Mouse (Mus musculus) midbrain, embryonic 13.5 days (tissue): ENCODE results near the gene Pi4ka. TPM values are rescaled to one million over a fixed set of nuclear protein-coding genes. Genes with fewer than 3 reads are reported as not detected.

Experiments
- ATAC-seq: fragments of 200-750 bp; cut with Nextera tagmentation; 2 replicates; pipeline ENCODE4 v1.8.0; 2017; ENCODE audit warnings: mild to moderate bottlenecking, moderate TSS enrichment, moderate library complexity
- H3K27ac ChIP-seq: fragments of 300-500 bp; sonication (generic); 2 replicates; pipeline ENCODE4 v1.5.1; 2015; ENCODE audit warnings: inconsistent platforms, mild to moderate bottlenecking, moderate library complexity
- H3K27me3 ChIP-seq: fragments of 300-500 bp; sonication (generic); 2 replicates; pipeline ENCODE4 v1.6.1; 2015; ENCODE audit warnings: mild to moderate bottlenecking, inconsistent platforms
- H3K36me3 ChIP-seq: fragments of 300-500 bp; sonication (generic); 2 replicates; pipeline ENCODE4 v1.6.1; 2015; ENCODE audit warnings: mild to moderate bottlenecking, inconsistent platforms
- H3K4me1 ChIP-seq: fragments of 300-500 bp; sonication (generic); replicated peaks from 2 replicates; pipeline ENCODE4 v1.6.1; 2015; ENCODE audit warnings: inconsistent platforms
- H3K4me2 ChIP-seq: fragments of 300-500 bp; sonication (generic); replicated peaks from 2 replicates; pipeline ENCODE4 v1.6.1; 2015; ENCODE audit warnings: moderate library complexity, mild to moderate bottlenecking, inconsistent platforms
- H3K4me3 ChIP-seq: fragments of 300-500 bp; sonication (generic); replicated peaks from 2 replicates; pipeline ENCODE4 v1.5.1; 2015; ENCODE audit warnings: mild to moderate bottlenecking, inconsistent platforms
- H3K9ac ChIP-seq: fragments of 300-500 bp; sonication (generic); replicated peaks from 2 replicates; pipeline ENCODE4 v1.6.1; 2015; ENCODE audit warnings: mild to moderate bottlenecking, inconsistent platforms
- H3K9me3 ChIP-seq: fragments of 300-500 bp; sonication (generic); 2 replicates; pipeline ENCODE4 v1.6.1; 2016; ENCODE audit warnings: mild to moderate bottlenecking, inconsistent platforms
- WGBS: fragments of 180-500 bp; shearing (Covaris S2); methylation state at CpG from one replicate; pipeline ENCODE4 v1.1.7; 2015; 5-methylcytosine and 5-hydroxymethylcytosine counted together
- polyA plus RNA-seq: library from polyadenylated mRNA; unstranded; fragments of >200 nt; fragmentation: Nextera tagmentation; extraction: Ambion mirVana; gene quantifications from 2 replicates; pipeline ENCODE4 v1.2.1, GENCODE M21; 2015

Gene Pi4ka
- polyA plus RNA-seq, 1 experiment from 2014 or later: 62.7 TPM

GRCm38 (mm10) chr16:17331116-17331515 is 75.0 kb downstream of the Pi4ka start, which contains the start of gene Serpind1:
Gene Serpind1, plus strand, starts transcription at chr16:17331371.
- Histone ChIP-seq H3K36me3 (peaks cover 26% of the 10 kb centered on the region), H3K27me3 (no peaks in the 10 kb centered on the region), H3K4me1 (no peaks in the 10 kb centered on the region), H3K27ac (no peak within 1 kb of the TSS), H3K4me2 (no peak within 1 kb of the TSS), H3K9ac (no peak within 1 kb of the TSS), H3K9me3 (no peaks in the 10 kb centered on the region), H3K4me3 (no peak within 1 kb of the TSS)
- ATAC-seq: no peak
- 80% methylated on average over 2 of the region's 2 CpGs for WGBS

GRCm38 (mm10) chr16:17329848-17330570 is 76.1 kb downstream of the Pi4ka start:
- no peak overlapping the region for H3K4me3 ChIP-seq
- peaks cover 32% of the 10 kb centered on the region for H3K36me3 ChIP-seq
- H3K4me1 ChIP-seq: no peaks in the 10 kb centered on the region
- no peak for ATAC-seq
- no peaks in the 10 kb centered on the region for H3K27me3 ChIP-seq
- no peak overlapping the region for H3K9ac ChIP-seq
- no peak overlapping the region for H3K4me2 ChIP-seq
- no peaks in the 10 kb centered on the region for H3K9me3 ChIP-seq
- WGBS: 75% methylated on average over 1 of the region's 1 CpGs
- no peak overlapping the region for H3K27ac ChIP-seq

DNA sequence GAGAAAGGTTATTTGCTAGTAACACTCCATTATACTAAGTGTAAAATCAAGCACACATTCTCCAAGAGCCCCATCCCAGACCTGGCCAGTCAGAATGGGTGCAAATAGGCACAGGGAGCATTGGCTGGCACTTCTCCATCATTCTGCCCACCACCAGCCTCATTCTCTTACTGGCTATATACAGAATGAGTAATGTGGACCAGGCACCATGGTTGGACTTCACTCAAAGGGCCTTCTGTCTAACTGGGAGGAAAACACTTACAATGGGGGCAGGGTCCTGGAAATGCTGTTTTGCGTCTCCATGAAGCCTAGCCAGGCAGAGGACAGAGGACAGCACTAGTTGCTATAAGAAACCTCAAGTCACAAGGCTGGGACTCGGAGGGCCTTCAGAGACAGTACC is 80.0 kb downstream of the Pi4ka start:
- 92% methylated on average over 2 of the region's 2 CpGs for WGBS
- H3K9me3 ChIP-seq: no peaks in the 10 kb centered on the region
- no peaks in the 10 kb centered on the region for H3K27me3 ChIP-seq
- H3K27ac ChIP-seq: no peak overlapping the region
- no peak overlapping the region for H3K9ac ChIP-seq
- no peak overlapping the region for H3K4me2 ChIP-seq
- peaks cover 69% of the 10 kb centered on the region for H3K36me3 ChIP-seq
- no peak overlapping the region for H3K4me3 ChIP-seq
- H3K4me1 ChIP-seq: no peaks in the 10 kb centered on the region
- ATAC-seq: no peak

DNA sequence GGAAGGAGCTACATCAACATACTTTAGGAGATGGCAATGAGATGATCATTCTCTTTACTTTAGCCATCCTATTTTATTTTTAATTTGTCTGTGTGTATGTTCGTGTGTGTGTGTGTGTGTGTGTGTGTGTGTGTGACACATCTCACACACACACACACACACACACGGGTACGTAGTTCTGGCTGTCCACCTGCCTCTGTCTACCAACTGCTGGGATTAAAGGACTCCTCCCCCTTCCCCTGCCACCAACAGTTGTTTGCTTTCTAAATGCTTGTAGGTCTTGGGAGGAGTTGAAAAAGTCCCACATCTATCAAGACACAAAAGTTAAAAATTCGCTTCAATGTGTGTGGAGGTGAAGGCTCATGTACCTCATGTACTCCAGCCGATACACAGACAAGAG is 81.4 kb downstream of the Pi4ka start:
- ATAC-seq: no peak
- H3K9me3 ChIP-seq: no peaks in the 10 kb centered on the region
- WGBS: 92% methylated on average over 5 of the region's 5 CpGs
- H3K4me1 ChIP-seq: no peaks in the 10 kb centered on the region
- H3K4me3 ChIP-seq: no peak overlapping the region
- no peaks in the 10 kb centered on the region for H3K27me3 ChIP-seq
- no peak overlapping the region for H3K27ac ChIP-seq
- no peak overlapping the region for H3K4me2 ChIP-seq
- peaks cover 73% of the 10 kb centered on the region for H3K36me3 ChIP-seq
- no peak overlapping the region for H3K9ac ChIP-seq

DNA sequence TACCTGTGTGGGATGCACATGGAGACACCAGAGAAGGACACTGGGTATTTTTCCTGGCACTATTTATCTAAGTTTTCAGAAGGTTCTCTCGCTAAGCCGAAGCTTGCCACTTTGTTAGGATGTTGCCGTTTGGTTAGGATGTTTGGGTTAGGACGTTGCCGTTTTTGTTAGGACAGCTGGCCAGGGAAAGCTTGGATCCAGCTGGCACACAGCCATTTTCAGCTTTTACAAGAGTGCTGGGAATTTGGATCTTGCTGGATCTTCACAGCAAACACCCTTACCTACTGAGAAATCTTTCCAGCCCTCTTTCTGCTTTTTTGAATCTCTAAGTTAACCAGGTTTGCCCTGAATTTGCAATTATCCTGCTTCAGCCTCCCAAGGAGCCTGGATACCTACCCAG is 84.6 kb downstream of the Pi4ka start:
- WGBS: 82% methylated on average over 5 of the region's 5 CpGs

DNA sequence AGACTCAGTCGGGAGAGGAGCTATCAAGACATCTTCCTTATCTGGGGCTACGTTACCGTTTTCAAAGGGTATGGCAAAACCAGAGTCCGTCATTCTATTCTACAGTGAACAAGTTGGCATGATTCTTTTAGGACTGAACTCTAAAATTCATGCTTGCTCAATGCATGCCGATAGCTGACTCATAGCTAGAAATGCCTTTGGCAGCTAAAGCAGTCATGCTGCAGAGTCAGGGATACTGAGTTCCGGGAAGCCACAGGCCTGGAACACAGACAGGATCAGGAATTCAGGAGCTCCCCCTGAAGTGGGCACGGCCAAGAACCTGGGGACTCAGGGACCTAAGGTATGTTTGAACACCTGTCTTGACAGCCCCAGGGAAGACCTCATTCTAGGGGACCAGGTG is 89.6 kb downstream of the Pi4ka start:
- ATAC-seq: no peak
- H3K27me3 ChIP-seq: no peaks in the 10 kb centered on the region
- 94% methylated on average over 7 of the region's 7 CpGs for WGBS
- no peak overlapping the region for H3K4me2 ChIP-seq
- peaks cover 88% of the 10 kb centered on the region for H3K36me3 ChIP-seq
- H3K27ac ChIP-seq: no peak overlapping the region
- no peaks in the 10 kb centered on the region for H3K4me1 ChIP-seq
- no peak overlapping the region for H3K4me3 ChIP-seq
- no peak overlapping the region for H3K9ac ChIP-seq
- no peaks in the 10 kb centered on the region for H3K9me3 ChIP-seq

More for the DNA sequence above, 84.6 kb downstream of the Pi4ka start:
- Histone ChIP-seq H3K9ac (no peak overlapping the region), H3K27me3 (no peaks in the 10 kb centered on the region), H3K4me3 (no peak overlapping the region), H3K4me2 (no peak overlapping the region), H3K4me1 (no peaks in the 10 kb centered on the region), H3K9me3 (no peaks in the 10 kb centered on the region), H3K27ac (no peak overlapping the region), H3K36me3 (peaks cover 90% of the 10 kb centered on the region)
- no peak for ATAC-seq

DNA sequence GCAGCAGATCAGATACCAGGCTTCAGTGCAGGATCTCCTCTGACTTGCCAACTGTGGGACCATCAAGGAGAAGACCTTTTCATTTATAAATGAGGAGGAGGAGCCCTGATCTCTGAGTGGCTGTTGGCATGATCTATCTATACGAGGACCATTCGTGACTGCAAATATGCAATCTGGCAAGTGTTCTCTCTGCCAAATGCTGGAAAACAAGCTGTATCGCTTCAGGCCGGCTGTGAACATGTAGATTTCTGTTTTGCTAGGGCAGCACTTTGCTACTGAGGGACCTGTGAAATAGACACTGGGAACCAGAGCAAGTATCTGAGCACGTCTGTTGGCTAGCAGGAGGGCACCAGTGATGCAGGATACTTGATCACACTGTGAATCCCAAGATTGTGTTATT is 93.6 kb downstream of the Pi4ka start:
- WGBS: 98% methylated on average over 5 of the region's 5 CpGs
- Histone ChIP-seq H3K4me3 (no peak overlapping the region), H3K27me3 (no peaks in the 10 kb centered on the region), H3K4me2 (no peak overlapping the region), H3K36me3 (peaks cover 94% of the 10 kb centered on the region), H3K9me3 (no peaks in the 10 kb centered on the region), H3K27ac (no peak overlapping the region), H3K9ac (no peak overlapping the region), H3K4me1 (no peaks in the 10 kb centered on the region)
- ATAC-seq: no peak

- no peaks in the 10 kb centered on the region for H3K4me1 ChIP-seq
- 94% methylated on average over 10 of the region's 10 CpGs for WGBS
- H3K9me3 ChIP-seq: no peaks in the 10 kb centered on the region
- no peaks in the 10 kb centered on the region for H3K27me3 ChIP-seq
- H3K4me3 ChIP-seq: no peak overlapping the region
- H3K4me2 ChIP-seq: no peak overlapping the region
- H3K9ac ChIP-seq: no peak overlapping the region
- peaks cover 93% of the 10 kb centered on the region for H3K36me3 ChIP-seq
- no peak for ATAC-seq
- no peak overlapping the region for H3K27ac ChIP-seq
Measured at GRCm38 (mm10) chr16:17309036-17309435, 97.1 kb downstream of the Pi4ka start.

DNA sequence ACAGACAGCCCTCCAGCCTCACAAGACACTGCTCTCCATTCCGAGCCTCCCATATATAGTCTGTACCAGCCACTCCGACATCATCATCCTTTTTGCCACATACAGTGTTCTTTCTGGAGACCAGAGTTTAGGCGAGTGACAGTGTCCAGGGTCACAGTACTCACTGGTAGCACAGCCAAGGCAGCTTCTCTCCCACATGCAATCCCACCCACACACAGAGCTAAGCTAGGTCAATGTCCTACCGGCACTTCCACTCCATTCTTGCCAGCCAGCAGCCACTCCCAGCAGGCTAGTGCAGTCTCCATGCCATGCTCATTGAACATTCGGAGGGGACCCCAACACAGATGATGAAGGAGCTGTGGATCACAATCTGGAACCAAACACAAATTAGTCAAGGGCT is 98.7 kb downstream of the Pi4ka start:
- 93% methylated on average over 5 of the region's 5 CpGs for WGBS

DNA sequence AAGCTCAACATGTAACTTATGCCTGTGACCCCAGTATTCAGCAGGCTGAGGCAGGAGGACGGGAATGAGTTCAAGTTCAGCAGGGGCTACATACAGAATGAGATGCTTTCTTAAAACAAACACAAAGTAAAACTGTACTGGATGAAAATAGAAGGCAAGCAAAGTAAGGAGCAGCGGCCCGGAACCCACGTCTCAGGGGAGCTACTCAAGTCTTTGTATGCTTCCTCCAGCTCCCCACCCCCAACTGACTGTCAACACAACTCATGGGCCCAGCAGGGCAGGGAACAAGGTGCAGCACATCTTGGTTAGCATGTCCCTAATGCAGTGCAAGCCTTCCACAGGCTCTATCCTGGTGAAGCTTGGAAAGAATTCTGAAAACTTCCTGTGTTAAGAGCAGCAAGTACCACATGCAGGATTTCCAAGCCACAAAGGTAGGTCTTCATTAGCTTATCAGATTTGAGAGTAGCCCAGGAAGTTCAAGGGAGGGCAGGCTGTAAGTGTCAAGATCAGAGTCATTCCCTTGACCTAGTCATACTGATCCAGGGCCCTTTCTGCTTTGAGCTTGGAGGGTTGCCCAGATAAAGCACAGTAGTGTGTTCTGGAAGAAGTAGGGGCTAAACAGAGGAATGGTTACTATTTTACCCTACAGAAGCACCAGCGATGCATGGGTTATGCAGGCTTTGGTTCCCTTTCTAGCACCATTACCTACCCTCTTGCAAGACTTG is 102.4 kb downstream of the Pi4ka start:
- no peaks in the 10 kb centered on the region for H3K27me3 ChIP-seq
- no peak overlapping the region for H3K9ac ChIP-seq
- no peak overlapping the region for H3K27ac ChIP-seq
- peaks cover 93% of the 10 kb centered on the region for H3K36me3 ChIP-seq
- H3K4me3 ChIP-seq: no peak overlapping the region
- no peak overlapping the region for H3K4me2 ChIP-seq
- no peaks in the 10 kb centered on the region for H3K9me3 ChIP-seq
- 84% methylated on average over 5 of the region's 5 CpGs for WGBS
- no peaks in the 10 kb centered on the region for H3K4me1 ChIP-seq
- no peak for ATAC-seq

More for the DNA sequence above, 98.7 kb downstream of the Pi4ka start:
- Histone ChIP-seq H3K9ac (no peak overlapping the region), H3K4me1 (no peaks in the 10 kb centered on the region), H3K27ac (no peak overlapping the region), H3K27me3 (no peaks in the 10 kb centered on the region), H3K36me3 (peaks cover 93% of the 10 kb centered on the region), H3K4me3 (no peak overlapping the region), H3K4me2 (no peak overlapping the region), H3K9me3 (no peaks in the 10 kb centered on the region)
- no peak for ATAC-seq

DNA sequence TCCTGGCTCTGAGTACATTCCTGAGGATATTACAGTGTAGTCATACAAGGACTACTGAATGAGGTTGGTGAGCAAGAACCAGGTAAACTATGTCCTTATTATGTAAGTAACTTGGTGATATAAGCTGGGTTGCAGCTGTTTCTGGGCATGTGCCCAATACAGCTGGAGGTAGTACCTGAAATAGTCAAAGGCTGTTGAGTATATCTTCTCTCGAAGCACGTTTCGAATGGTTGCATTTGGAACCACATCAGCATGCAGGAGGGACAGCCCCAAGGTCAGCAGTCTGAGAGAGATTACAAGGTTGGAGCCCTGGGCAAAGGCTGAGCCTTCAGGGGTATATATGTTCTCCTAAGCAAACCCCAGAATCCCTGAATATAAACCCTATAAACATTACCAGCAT is 105.3 kb downstream of the Pi4ka start:
- H3K4me2 ChIP-seq: no peak overlapping the region
- ATAC-seq: no peak
- 91% methylated on average over 3 of the region's 3 CpGs for WGBS
- H3K9me3 ChIP-seq: no peaks in the 10 kb centered on the region
- no peaks in the 10 kb centered on the region for H3K27me3 ChIP-seq
- H3K36me3 ChIP-seq: peaks cover 97% of the 10 kb centered on the region
- no peak overlapping the region for H3K27ac ChIP-seq
- no peak overlapping the region for H3K4me3 ChIP-seq
- H3K9ac ChIP-seq: no peak overlapping the region
- H3K4me1 ChIP-seq: no peaks in the 10 kb centered on the region

GRCm38 (mm10) chr16:17292751-17293150 is 113.4 kb downstream of the Pi4ka start:
- Histone ChIP-seq H3K4me2 (no peak overlapping the region), H3K4me3 (no peak overlapping the region), H3K9ac (no peak overlapping the region), H3K36me3 (peaks cover 79% of the 10 kb centered on the region), H3K27ac (no peak overlapping the region), H3K9me3 (no peaks in the 10 kb centered on the region), H3K4me1 (no peaks in the 10 kb centered on the region), H3K27me3 (no peaks in the 10 kb centered on the region)
- ATAC-seq: peak; percentile 58
- WGBS: 6% methylated on average over 2 of the region's 2 CpGs
